Mouse (Mus musculus) heart, postnatal 0 days (tissue): ENCODE measurements around the gene Tbxa2r. TPM values are rescaled to one million over a fixed set of nuclear protein-coding genes. Genes with fewer than 3 reads are reported as not detected.

Source experiments
- ATAC-seq: fragments of 200-750 bp; cut with Nextera tagmentation; 2 replicates; pipeline ENCODE4 v1.8.0; 2017; ENCODE audit warnings: low read depth, moderate number of reproducible peaks, moderate library complexity; ENCODE audit not compliant: insufficient read depth
- DNase-seq: peaks from one replicate; pipeline ENCODE4 v3.0.0-alpha.2; 2016; ENCODE audit warnings: low spot score
- H3K27ac ChIP-seq: fragments of 300-500 bp; sonication (generic); 2 replicates; pipeline ENCODE4 v1.5.1; 2014; ENCODE audit warnings: low read depth, mild to moderate bottlenecking
- H3K27me3 ChIP-seq: fragments of 300-500 bp; sonication (generic); 2 replicates; pipeline ENCODE4 v1.6.1; 2014; ENCODE audit warnings: low read length, mixed read lengths; ENCODE audit not compliant: control insufficient read depth, insufficient read depth
- H3K36me3 ChIP-seq: fragments of 300-500 bp; sonication (generic); replicated peaks from 2 replicates; pipeline ENCODE4 v1.6.1; 2014; ENCODE audit warnings: low read length, mixed read lengths; ENCODE audit not compliant: control insufficient read depth, insufficient read depth
- H3K4me1 ChIP-seq: fragments of 300-500 bp; sonication (generic); 2 replicates; pipeline ENCODE4 v1.6.1; 2014; ENCODE audit warnings: antibody characterized with exemption; ENCODE audit not compliant: control insufficient read depth, insufficient read depth
- H3K4me2 ChIP-seq: fragments of 300-500 bp; sonication (generic); 2 replicates; pipeline ENCODE4 v1.6.1; 2014; ENCODE audit warnings: low read depth, mild to moderate bottlenecking, low read length, moderate library complexity
- H3K4me3 ChIP-seq: fragments of 300-500 bp; sonication (generic); 2 replicates; pipeline ENCODE4 v1.5.1; 2014; ENCODE audit warnings: low read depth, low read length
- H3K9ac ChIP-seq: fragments of 300-500 bp; sonication (generic); replicated peaks from 2 replicates; pipeline ENCODE4 v1.6.1; 2014; ENCODE audit warnings: low read depth, low read length, mixed read lengths
- H3K9me3 ChIP-seq: fragments of 300-500 bp; sonication (generic); replicated peaks from 2 replicates; pipeline ENCODE4 v1.6.1; 2016; ENCODE audit warnings: low read length; ENCODE audit not compliant: control insufficient read depth
- CTCF ChIP-seq: IDR thresholded peaks from 2 replicates; pipeline ENCODE4 v1.5.1; 2016; ENCODE audit warnings: antibody characterized with exemption, control low read depth, low read depth
- EP300 ChIP-seq: IDR thresholded peaks from 2 replicates; pipeline ENCODE4 v1.6.1; 2016; ENCODE audit warnings: antibody characterized with exemption, low read depth
- WGBS: fragments of 180-500 bp; shearing (Covaris S2); extraction: QIAGEN DNeasy Blood & Tissue Kit; methylation state at CpG from one replicate; pipeline ENCODE4 v1.1.7; 2014; 5-methylcytosine and 5-hydroxymethylcytosine counted together
- polyA plus RNA-seq: library from polyadenylated mRNA; unstranded; fragments of >200 nt; fragmentation: Nextera tagmentation; extraction: Ambion mirVana; gene quantifications from 2 replicates; pipeline ENCODE4 v1.2.1, GENCODE M21; 2015
- total RNA-seq: library from RNA; depleted of rRNA; stranded (reverse); fragments of >200 nt; gene quantifications from 2 replicates; pipeline ENCODE4 v1.2.3, GENCODE M21; 2014; ENCODE audit warnings: low replicate concordance

Tbxa2r gene
- total and polyA plus RNA-seq, 2 experiments from 2014 or later, result 4.7 to 6.3 TPM

DNA sequence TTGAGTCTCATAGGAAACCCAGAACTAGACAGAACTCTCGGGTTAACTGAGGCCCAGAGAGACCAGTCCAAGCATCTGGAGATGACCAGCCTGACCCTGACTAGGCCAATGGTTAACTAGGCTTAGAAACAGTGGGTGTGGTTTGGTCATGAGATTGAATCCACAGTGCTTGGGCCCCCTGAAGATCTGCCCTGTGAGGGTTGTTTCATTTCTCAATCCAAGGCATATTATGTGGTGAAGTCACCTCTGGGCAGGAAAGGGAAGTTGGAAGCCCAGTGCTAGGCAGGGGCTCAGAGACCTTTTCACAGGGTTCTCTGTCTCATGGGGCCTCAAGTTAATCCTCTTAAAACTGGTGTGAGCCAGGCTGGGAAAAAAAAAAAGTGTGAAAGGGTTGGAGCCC, 30.3 kb downstream of the Tbxa2r start:
- H3K27me3 ChIP-seq, result no peaks in the 10 kb centered on the region

DNA sequence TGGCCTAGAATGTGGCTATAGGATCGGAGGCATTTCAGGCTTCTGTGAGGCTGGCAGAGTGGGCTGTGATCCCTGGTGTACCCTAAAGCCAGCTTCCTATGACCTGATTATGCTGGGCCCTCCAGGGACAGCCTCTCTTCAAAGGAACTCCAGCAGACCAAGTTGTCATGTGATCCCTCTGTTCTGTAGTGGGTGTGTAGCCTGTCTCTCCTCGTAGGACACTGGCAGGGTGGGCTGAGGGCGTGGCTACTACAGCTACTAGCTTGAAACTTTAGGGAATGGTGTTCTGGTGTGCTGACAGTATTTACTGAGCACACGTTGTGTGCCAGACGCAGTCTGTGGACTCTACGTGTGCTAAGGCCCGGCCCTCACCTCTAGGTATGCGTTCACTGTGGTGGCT, 32.2 kb downstream of the Tbxa2r start:
- Histone ChIP-seq H3K27ac (peak overlapping the region; percentile 44; the same call in 1 of the 2 replicates), H3K4me3 (no peak overlapping the region), H3K9me3 (no peaks in the 10 kb centered on the region), H3K4me2 (no peak overlapping the region), H3K4me1 (peaks cover 42% of the 10 kb centered on the region), H3K9ac (no peak overlapping the region; the same call in 1 of the 2 replicates), H3K27me3 (peaks cover 3% of the 10 kb centered on the region; the same call in 1 of the 2 replicates), H3K36me3 (0 out of 2 replicates have a peak, but pooled peaks cover 6% of the 10 kb centered on the region)
- WGBS, result 51% methylated on average over 8 of the region's 8 CpGs
- TF ChIP-seq EP300 (no peak), CTCF (no peak)
- no peak for ATAC-seq
- no peak for DNase-seq

More for the DNA sequence above, 30.3 kb downstream of the Tbxa2r start:
- TF ChIP-seq EP300, result no peak
- TF ChIP-seq CTCF, result no peak
- no peak overlapping the region for H3K4me3 ChIP-seq
- H3K9ac ChIP-seq, result no peak overlapping the region
- 63% methylated on average over 1 of the region's 1 CpGs for WGBS
- 0 out of 2 replicates have a peak, but pooled peaks cover 6% of the 10 kb centered on the region for H3K36me3 ChIP-seq
- no peaks in the 10 kb centered on the region for H3K9me3 ChIP-seq
- no peak overlapping the region for H3K27ac ChIP-seq
- ATAC-seq (no peak), DNase-seq (no peak)
- peak overlapping the region; percentile 99 for H3K4me2 ChIP-seq
- peaks cover 25% of the 10 kb centered on the region for H3K4me1 ChIP-seq

DNA sequence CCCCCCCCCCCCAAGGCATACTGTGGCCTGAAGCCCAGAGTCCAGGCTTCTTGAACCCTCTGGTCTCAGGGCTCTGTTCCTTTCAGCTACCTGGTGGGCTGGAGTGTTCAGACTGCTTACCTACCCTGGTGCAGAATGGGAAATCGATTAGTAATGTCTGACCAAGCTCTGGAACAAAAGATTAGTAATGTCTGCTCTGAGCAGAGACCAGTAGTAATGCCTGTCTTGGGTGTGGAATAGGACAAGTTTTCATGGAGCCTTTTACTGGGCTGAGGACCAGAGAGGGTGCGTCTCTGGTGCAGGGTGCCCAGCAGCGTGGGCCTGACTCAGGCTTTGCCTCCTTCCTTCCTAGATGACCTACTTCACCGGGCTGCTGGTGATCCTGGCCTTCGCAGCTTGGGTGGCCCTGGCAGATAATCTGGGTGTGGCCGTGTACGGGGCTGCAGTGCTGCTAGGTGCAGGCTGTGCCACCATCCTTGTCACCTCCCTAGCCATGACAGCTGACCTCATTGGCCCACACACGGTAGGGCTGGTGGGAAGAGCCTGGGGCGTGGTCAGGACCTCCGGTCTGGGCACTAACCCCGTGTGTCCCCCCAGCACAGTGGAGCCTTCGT, 33.9 kb downstream of the Tbxa2r start:
- Histone ChIP-seq H3K4me2 (peak overlapping the region; percentile 68), H3K4me3 (no peak overlapping the region), H3K27ac (peak overlapping the region; percentile 82), H3K4me1 (peaks cover 42% of the 10 kb centered on the region), H3K27me3 (peaks cover 3% of the 10 kb centered on the region; the same call in 1 of the 2 replicates), H3K9ac (peak overlapping the region; percentile 37; the same call in 1 of the 2 replicates), H3K9me3 (no peaks in the 10 kb centered on the region), H3K36me3 (peaks cover 20% of the 10 kb centered on the region)
- peak; percentile 44 for DNase-seq
- TF ChIP-seq CTCF, result no peak
- TF ChIP-seq EP300, result no peak
- WGBS, result 45% methylated on average over 12 of the region's 12 CpGs
- peak; percentile 22 for ATAC-seq

DNA sequence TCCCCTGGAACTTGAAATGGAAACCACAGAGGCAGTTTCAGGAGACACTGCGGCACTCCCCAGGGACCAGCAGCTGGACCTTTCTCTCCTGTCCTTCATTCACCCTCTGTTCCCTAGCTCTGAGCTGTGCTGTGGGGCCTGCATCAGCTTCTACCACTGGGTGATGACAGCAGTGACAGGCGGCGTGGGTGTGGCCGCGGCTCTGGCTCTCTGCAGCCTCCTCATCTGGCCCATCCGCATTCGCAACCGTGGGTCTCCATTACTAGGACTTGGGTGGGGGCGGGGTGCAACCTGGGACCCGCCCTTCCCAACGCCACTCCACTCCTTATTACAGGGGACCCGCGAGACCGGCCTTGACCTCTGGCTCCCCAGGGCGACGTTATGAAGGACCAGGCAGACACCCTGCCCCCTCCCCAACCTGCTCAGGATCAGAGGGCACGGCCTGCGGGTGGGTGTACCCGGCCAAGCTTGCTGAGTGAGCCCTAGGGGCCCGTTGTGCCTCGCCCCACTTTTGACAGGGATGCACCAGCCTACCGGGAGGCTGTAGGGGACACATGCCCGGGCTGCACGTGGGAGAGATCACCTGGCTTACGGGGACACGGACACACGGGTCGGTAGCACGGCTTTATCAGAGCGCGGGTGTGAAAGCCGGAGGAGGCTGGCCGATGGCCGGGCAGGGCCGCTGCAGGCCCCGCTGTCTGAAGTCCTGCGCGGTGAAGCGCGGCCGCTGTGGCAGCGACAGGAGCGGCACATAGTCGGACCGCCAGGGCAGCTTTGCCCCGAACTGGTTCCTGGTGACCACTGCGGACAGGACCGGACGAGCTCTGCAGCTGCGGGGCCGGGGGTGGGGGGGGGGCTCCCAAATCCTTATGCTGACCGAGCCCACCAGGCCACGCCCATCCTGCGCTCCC, 35.2 kb downstream of the Tbxa2r start:
- TF ChIP-seq CTCF (no peak), EP300 (no peak)
- Histone ChIP-seq H3K4me3 (peak overlapping the region; percentile 41), H3K4me2 (peak overlapping the region; percentile 68), H3K36me3 (peaks cover 32% of the 10 kb centered on the region), H3K9ac (peak overlapping the region; percentile 51; the same call in 1 of the 2 replicates), H3K9me3 (no peaks in the 10 kb centered on the region), H3K27ac (peak overlapping the region; percentile 82), H3K4me1 (peaks cover 34% of the 10 kb centered on the region), H3K27me3 (peaks cover 3% of the 10 kb centered on the region; the same call in 1 of the 2 replicates)
- 9% methylated on average over 50 of the region's 54 CpGs for WGBS
- ATAC-seq (peak; percentile 83), DNase-seq (peak; percentile 86)

DNA sequence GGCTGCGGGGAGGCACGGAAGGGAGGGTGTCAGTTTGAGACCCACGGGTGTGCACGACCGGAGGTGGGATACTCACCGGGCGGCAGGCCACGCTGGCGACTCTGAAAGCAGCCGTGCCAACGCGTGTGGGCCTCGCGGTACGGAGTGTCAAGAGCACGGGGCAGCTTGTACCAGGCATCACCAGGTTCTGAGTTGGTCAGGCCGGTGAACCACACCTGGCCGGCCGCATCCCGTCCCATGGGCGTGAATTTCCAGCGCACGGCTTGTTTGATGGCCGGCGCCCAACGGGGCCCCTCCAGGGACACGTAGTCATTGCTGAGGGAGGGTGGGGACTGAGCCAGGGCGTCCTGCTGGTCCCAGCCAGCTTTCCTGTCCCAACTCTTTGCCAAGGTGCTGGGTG, 36.1 kb downstream of the Tbxa2r start:
- peaks cover 31% of the 10 kb centered on the region for H3K4me1 ChIP-seq
- DNase-seq (no peak), ATAC-seq (no peak)
- H3K9me3 ChIP-seq, result no peaks in the 10 kb centered on the region
- H3K4me2 ChIP-seq, result peak overlapping the region; percentile 68
- H3K27ac ChIP-seq, result no peak overlapping the region
- H3K9ac ChIP-seq, result peak overlapping the region; percentile 51; the same call in 1 of the 2 replicates
- H3K36me3 ChIP-seq, result peaks cover 42% of the 10 kb centered on the region
- TF ChIP-seq EP300 (no peak), CTCF (no peak)
- peaks cover 3% of the 10 kb centered on the region; the same call in 1 of the 2 replicates for H3K27me3 ChIP-seq
- WGBS, result 8% methylated on average over 28 of the region's 28 CpGs
- H3K4me3 ChIP-seq, result peak overlapping the region; percentile 41
